Mouse (Mus musculus): ENCODE data around the gene Lgr6.

DNA sequence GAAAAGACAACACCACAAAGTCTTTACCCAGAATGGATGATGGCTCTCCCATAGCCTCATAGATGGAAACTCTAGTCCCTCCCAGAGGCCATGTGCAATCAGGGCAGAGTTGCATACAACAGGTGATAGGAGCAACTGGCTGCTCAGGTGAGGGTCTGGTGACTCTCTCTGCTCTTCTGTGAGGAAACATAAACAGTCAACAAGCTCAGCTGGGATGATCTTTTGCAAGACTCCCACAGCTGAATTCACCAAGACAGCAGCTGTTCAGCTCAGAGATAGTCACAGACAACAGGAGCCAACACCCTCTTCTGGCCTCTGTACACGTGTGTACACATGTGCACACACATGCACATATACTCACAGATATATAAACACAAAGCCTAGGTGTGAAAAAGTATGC lies 166.8 kb downstream of the Lgr6 start:
- no peak for TF ChIP-seq CTCF (IDR thresholded peaks at IDR 0.05; ENCODE audit: extremely low read depth, insufficient read depth, insufficient read length, insufficient replicate concordance)
- TF ChIP-seq POLR2A (IDR thresholded peaks at IDR 0.05; ENCODE audit: low read depth, low read length): no peak
